Mouse (Mus musculus) thymus, adult 2 months (tissue): Measurements from ENCODE around the gene Lyrm9.

Experiments
- CTCF ChIP-seq: fragments of 200-500 bp; IDR thresholded peaks from 2 replicates; pipeline ENCODE4 v1.5.1; 2012; ENCODE audit warnings: mild to moderate bottlenecking, control low read depth, low read length, moderate library complexity, borderline replicate concordance; ENCODE audit not compliant: control insufficient read depth, poor library complexity, insufficient read depth; ENCODE audit errors: extremely low read depth
- POLR2A ChIP-seq: fragments of 200-500 bp; IDR thresholded peaks from 2 replicates; pipeline ENCODE4 v1.6.1; 2012; ENCODE audit warnings: mild to moderate bottlenecking, low read length, control low read depth, moderate library complexity; ENCODE audit not compliant: control insufficient read depth, poor library complexity, insufficient read depth; ENCODE audit errors: extremely low read depth

DNA sequence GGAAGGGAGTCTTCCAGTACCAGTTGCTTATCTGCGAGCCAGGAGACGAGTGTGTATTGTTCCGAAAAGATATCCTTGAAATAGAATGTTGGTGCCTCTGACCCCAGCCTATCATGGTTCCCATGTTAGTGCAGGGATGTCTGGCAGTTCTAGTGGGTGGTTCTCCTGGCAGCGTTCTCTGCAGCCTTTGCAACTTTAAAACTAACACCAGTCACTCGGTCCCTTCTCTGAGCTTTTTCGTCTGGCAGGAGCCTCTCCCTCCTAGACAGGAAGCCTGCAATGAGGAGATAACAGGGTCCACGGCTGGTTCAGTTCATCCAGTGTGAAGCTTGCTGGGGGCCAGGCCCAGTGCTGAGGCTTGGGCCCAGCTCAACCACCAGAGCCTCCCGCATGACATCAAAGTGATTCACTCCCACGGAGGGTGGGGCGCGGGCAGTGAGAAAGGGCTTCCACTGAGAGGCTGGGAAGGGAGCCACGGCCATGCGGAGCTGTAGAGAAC lies 6.5 kb downstream of the Lyrm9 start:
- TF ChIP-seq CTCF: no peak
- TF ChIP-seq POLR2A: no peak
